Mouse (Mus musculus) cerebellum, postnatal 10 days (tissue): ENCODE results near the gene Mrrf.
"Not testable (repeated sequence)": the region's sequence is repeated elsewhere in the genome, so short reads cannot be mapped to it uniquely, and the experiment has no call there.

Source experiments
- DNase-seq, 2 experiments: peaks; one replicate each; pipeline ENCODE4 v3.0.0; 2021; ENCODE audit warnings: mixed read lengths in 2 of 2

The Mrrf gene

DNA sequence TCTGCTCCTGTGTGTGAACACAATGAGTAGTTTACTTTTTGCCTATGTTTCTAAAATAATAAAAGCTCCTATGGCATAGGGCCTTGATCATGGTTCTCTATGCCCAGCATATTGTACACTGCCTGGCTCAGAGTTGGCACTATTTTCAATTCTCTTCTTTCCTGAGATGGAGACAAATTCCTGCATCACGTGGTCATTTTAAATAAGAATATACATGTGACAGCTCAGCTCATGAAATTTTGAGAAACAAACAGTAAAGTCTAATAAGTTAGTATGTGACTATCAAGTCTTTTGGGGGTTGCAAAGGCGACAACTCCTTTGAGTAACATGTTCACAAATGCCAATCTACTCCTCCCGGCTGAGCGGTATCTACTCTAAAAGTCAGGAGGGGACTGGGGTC is 302 bp upstream of the Mrrf start:
- DNase-seq = no peak

GRCm38 (mm10) chr2:36139096-36139495 is 2.9 kb downstream of the Mrrf start:
- DNase-seq = no peak

- DNase-seq = no peak
Measured at GRCm38 (mm10) chr2:36148876-36149365, 12.7 kb downstream of the Mrrf start.

DNA sequence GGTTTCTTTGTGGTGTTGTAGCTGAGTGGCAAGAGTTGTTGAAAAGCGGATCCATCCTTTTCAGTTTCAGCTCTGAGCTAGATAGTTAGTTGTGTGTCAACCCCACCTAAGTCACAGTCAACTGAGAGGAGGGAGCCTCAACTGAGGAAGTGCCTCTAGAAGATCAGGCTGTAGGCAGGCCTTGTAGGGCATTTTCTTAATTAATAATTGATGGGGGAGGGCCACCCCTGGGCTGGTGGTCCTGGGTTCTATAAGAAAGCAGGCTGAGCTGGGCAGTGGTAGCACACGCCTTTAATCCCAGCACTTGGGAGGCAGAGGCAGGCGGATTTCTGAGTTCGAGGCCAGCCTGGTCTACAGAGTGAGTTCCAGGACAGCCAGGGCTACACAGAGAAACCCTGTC is 16.2 kb downstream of the Mrrf start:
- not testable (repeated sequence) for DNase-seq

DNA sequence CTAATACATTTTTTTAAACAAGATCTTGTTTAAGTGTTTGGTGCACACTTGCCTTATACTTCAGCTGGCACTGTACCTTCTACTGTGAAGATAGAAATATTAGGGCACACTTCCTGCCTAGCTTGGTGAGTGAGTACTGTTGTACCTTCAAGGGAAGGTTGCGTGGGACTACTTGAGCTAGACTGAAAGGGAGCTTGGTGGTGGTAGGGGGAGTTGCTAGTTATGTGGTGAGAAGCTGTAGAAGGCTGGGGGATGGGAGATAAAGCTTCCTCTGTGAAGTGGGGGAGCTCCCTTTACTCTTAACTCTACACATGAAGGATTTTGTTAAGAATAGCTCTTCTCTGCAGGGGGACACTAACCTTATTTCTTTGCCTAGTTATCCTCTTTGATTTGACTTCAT is 21.3 kb downstream of the Mrrf start:
- no peak for DNase-seq

DNA sequence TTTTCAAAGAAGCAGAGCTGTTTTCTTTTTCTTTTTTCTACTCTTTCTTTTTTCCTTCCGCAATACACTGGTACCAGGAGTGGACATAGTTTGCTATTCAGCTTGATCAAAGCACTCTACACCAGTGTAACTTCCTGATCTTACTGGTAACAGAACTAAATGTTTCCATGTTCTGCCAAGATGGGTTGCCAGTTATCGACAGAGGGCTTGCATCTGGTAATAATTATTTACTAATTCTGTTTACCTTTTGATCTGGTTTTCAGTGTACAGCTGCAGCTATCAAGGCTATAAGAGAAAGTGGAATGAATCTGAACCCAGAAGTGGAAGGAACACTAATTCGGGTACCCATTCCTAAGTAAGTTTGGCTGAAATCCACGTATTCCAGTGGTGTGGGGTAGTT is 23.1 kb downstream of the Mrrf start:
- DNase-seq = no peak

GRCm38 (mm10) chr2:36167990-36168618 is 31.9 kb downstream of the Mrrf start:
- no peak for DNase-seq

- DNase-seq = no peak
Measured at GRCm38 (mm10) chr2:36169176-36169575, 33.0 kb downstream of the Mrrf start.

DNA sequence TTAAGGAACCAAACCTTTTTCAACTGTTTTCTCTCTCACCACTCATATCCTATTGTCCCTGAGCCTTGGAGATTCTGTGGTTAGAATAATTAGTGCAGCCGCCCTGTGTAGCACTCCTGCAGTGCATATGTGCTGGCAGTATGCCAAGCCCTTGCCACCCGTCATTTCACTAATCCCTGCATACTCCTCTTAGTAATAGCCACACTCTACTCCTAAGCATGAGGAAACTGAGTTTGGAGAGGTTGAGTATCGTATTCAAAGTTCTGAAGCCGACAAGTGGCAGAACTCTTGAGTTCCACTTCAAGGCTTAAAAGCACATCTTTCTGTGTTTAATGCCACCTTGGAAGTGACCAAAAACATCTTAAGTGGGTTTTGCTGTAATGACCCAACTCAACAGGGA is 35.9 kb downstream of the Mrrf start:
- DNase-seq = no peak

- DNase-seq = no peak
Measured at GRCm38 (mm10) chr2:36172574-36172973, 36.4 kb downstream of the Mrrf start.

GRCm38 (mm10) chr2:36179487-36179886 is 43.3 kb downstream of the Mrrf start:
- DNase-seq = no peak

DNA sequence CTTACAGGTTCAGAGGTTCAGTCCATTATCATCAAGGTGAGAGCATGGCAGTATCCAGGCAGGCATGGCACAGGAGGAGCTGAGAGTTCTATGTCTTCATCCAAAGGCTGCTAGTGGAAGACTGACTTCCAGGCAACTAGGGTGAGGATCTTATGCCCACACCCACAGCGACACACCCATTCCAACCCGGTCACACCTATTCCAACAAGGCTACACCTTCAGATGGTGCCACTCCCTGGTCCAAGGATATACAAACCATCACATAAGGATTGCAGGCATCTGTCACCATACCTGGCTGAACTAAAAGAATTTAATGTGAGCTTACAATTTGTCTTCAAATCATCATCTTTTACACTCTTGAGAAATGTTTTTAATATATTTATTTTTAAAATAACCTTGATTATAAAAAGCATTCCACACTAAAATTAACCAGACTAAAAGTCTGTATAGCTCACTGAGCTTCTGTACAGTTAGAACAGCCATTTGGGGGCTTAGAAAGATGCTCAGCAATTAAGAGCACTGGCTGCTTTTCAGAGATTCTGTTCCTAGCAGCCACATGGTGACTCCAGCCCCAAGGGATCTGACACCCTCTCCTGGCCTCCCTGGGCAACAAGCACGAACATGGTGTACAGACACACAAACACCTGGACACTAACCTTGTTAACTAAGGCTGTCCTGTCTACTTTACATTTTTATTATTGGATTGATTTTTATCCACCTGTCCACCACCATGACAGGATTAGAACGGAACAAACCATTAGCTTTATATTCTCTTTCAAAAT is 45.6 kb downstream of the Mrrf start:
- not testable (repeated sequence) for DNase-seq

- peak; percentile 51 to 65 for DNase-seq
Measured at GRCm38 (mm10) chr2:36183278-36183677, 47.1 kb downstream of the Mrrf start.

- DNase-seq = no peak
Measured at GRCm38 (mm10) chr2:36184192-36184591, 48.0 kb downstream of the Mrrf start.

DNA sequence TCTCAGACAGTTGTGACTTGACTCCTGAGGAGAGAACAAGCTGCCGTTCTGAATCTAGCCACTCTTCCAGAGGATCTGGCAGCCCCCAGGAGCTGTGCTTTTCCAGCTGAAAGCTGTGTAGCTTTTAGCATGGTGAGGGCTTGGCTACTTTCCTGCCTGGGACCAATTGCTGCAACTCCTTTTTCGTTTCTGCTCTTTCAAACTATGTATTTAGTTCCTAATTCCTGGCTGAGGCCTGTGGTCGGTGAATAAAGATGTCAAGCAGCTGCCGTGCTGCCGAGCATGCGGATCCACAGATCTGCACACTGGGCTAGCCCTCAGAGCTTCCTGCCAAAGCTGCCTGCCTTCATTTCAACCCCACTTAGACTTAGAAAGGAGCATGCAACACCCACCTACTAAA is 48.7 kb downstream of the Mrrf start:
- peak; percentile 40 to 60 for DNase-seq

GRCm38 (mm10) chr2:36189200-36189599 is 53.0 kb downstream of the Mrrf start:
- DNase-seq = not testable (repeated sequence)

DNA sequence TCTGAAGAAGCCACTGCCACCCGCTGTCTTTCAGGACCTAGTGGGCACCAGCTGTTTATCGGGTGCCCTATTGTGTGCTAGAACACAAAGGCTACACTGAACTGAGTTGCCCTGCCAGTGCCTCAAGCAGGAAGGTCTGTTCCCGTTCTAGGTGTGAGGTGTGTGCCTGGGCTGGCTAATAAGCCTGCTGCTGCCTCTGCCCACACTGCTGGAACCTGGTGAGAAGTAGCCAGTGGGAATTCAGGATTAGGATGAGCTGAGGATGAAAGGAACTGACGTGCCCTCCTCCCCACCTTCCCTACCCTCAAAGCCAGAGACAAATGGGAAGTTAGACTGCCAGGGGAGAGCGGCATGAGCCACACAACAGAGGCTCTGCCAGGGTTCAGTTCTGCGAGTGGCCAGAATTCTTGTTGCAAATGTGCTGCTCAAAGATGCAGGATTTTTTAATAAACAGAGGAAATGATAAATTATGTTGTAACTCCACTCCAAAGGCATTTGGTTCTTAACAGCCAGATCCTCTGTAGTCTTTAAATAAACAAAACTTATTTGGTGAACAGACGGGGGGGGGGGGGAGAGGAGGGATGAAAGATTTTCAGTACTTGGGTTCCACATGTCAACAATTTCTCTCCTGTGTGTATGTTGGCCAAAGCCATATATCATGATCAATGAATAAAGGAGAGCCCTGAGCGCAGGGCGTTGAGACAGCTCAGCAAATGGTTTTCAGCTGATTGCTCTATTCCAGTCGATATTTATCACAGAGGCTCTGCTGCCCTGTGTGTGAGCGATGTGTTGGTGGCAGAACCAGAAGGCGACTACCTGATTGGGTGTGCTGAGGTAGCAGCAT is 55.1 kb downstream of the Mrrf start:
- no peak for DNase-seq

DNA sequence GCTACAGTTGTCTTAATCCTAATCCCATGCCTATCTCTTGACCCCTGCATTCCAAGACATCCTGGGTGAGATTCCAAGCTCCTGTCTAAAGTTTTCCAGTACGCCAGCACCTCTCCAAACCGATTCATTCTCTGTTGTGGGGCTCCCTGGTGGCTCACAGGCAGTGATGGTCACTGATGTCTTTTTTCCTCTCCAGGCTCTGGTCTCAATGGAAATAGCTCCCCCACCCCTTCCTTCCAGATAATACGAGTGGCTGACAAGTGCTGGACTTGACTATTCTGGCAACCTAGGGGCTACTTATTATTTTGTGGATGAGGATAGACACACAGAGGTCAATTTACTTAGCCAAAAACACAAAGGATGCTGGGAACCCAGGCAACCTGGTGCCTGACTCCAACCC is 60.8 kb downstream of the Mrrf start:
- no peak for DNase-seq

DNA sequence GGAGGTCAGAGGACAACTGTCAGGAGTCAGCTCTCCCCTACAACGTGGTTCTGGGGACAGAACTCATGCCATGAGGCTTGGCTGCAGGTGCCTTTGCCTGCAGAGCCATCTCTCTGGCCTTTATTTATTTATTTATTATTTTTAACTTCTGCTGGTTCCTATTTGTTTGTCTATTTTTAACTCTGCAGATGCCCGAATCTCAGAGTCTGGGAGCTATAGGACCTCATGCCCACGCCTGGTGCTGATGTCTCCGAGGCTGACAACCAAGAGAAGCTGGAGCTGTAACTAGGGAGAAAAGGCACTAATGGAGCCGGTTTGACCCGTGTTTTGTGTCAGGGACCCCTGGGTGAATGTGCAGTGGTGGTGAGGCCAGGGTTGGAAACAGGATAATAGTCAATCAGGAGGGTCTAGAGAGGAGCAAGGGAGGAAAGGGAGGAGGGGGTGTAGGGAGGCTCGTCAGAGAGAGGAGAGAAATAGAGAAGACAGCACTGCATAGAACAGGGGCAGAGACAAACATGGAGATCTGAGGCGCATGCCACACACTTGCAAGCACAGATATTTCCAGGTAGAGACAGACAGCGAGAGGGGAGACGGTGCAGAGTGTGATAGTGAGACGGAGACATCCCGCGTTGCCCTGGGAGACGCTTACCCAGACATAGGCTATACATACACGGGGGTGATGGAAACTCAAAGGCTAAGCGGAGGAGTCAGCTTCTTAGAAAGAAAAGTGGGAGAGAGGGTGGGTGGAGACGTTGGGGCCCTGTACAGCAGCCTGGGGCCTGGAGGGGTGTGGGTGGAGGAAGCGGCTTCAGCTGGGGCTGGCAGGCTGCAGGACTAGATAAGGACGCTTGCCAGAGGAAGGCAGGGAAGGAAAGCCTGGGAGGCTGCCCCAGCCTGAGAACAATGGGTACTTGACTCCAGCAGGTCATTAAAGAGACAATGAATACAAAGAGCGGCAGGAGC is 62.0 kb downstream of the Mrrf start:
- DNase-seq = peak in 1 of 2 experiments; percentile 13

DNA sequence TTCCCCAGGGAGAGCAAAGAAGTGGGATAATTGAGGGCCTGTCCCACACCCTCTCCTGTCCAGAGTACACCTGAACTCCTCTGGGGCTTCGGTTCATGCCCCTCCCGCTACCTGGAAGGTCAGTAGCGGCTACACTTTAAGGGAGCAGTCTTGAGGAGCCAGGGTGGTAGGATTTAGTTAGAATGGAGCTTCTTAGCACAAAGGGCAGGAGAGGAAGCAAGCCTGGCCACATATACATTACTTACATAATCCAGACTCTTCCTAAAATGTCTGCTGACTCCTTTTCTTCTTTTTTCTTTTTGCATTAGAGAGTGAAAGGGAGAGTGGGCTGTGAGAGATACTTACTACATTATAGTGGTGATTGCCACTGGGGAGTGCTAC is 62.7 kb downstream of the Mrrf start:
- no peak for DNase-seq

DNA sequence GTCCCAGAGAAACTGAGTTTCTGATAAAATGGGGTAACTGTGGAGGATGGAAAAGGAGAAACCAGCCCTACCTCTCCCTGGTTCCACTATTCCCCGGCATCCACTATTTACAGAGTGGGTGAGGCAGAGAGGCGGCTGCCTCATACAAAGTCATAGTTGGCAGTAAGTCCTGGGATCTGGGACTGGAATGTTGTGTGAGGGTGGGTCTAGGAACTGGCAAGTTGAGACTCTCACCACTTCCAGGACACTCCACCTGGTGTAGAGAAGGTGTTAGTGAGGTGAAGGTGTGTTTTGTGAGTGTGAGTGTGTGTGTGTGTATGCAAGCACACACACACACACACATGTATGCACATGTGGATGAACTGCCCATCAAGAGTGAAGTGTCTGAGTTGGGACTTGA is 64.6 kb downstream of the Mrrf start:
- no peak for DNase-seq
